Mouse (Mus musculus): ENCODE results near the gene Gm11009. TPM values are rescaled to one million over a fixed set of nuclear protein-coding genes. Genes with fewer than 3 reads are reported as not detected.
"Not testable (repeated sequence)": the region's sequence is repeated elsewhere in the genome, so short reads cannot be mapped to it uniquely, and the experiment has no call there.

Gm11009 gene
- polyA plus RNA-seq (2016; fragmentation: Nextera tagmentation; extraction: Ambion mirVana), result not detected in 2 replicates

DNA sequence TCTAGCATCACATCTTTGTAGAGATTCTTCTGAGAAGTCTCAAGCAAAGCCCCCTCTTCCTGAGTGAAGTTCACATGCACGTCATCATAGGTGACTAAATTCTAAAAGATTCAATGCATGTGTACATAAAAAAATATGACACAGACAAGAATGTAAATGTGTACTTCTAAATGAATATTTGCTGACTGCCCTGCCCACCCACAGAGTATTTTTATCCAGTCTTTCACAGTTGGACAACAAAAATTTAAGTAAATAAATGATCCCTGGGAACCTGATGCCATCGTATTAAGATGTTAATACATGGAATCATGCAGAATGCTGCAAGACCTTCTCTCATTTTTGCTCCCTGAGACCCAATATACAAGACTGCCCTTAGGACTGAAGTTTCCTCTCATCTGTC lies at the start of gene Gm11009:
Gm11009 (minus strand) TSS at position 101 of the 400 bp plus-strand sequence.
- not testable (repeated sequence) for H3K9me3 ChIP-seq (replicated peaks); H3K4me1 ChIP-seq; H3K27ac ChIP-seq (replicated peaks); DNase-seq (ENCODE audit: low spot score); H3K4me3 ChIP-seq; H3K27me3 ChIP-seq (ENCODE audit: low read depth, poor library complexity, severe bottlenecking); H3K36me3 ChIP-seq
- WGBS, result no CpG with 5 or more reads among the region's 2 CpGs

Other genes with a start within 250 kb of the Gm11009 start
- gene Gm2004, start 169.7 kb downstream of the Gm11009 start, polyA plus RNA-seq (2016; fragmentation: Nextera tagmentation; extraction: Ambion mirVana), result 1.5 and 1.9 TPM in 2 replicates
- 12.1 and 14.0 TPM in 2 replicates for gene 2210418O10Rik, start 92.9 kb downstream of the Gm11009 start, polyA plus RNA-seq (2016; fragmentation: Nextera tagmentation; extraction: Ambion mirVana)
- gene Gm14435, start 104.1 kb upstream of the Gm11009 start, polyA plus RNA-seq (2016; fragmentation: Nextera tagmentation; extraction: Ambion mirVana), result 9.8 and 10.5 TPM in 2 replicates
- gene Gm14434, start 167.3 kb upstream of the Gm11009 start, polyA plus RNA-seq (2016; fragmentation: Nextera tagmentation; extraction: Ambion mirVana), result 10.4 TPM in 1 of 2 replicates, not detected in the other
- gene Zfp967, start 201.6 kb upstream of the Gm11009 start, polyA plus RNA-seq (2016; fragmentation: Nextera tagmentation; extraction: Ambion mirVana), result not detected in 2 replicates